Mouse (Mus musculus): ENCODE data around the gene Mxd4. TPM values are rescaled to one million over a fixed set of nuclear protein-coding genes. Genes with fewer than 3 reads are reported as not detected.

Gene Mxd4
- total RNA-seq, 2 experiments from 2014 or later, result 108 to 114 TPM

GRCm38 (mm10) chr5:34198615-34199014 is 11.1 kb upstream of the Mxd4 start:
- DNase-seq (ENCODE audit: low spot score in 2 of 2), result no peak

- DNase-seq (ENCODE audit: low spot score in 2 of 2), result no peak
Measured at GRCm38 (mm10) chr5:34197243-34197642, 9.7 kb upstream of the Mxd4 start.

GRCm38 (mm10) chr5:34196423-34196822 is 8.9 kb upstream of the Mxd4 start:
- no peak for DNase-seq (ENCODE audit: low spot score in 2 of 2)

- no peak for DNase-seq (ENCODE audit: low spot score in 2 of 2)
Measured at GRCm38 (mm10) chr5:34195786-34196185, 8.3 kb upstream of the Mxd4 start.

DNA sequence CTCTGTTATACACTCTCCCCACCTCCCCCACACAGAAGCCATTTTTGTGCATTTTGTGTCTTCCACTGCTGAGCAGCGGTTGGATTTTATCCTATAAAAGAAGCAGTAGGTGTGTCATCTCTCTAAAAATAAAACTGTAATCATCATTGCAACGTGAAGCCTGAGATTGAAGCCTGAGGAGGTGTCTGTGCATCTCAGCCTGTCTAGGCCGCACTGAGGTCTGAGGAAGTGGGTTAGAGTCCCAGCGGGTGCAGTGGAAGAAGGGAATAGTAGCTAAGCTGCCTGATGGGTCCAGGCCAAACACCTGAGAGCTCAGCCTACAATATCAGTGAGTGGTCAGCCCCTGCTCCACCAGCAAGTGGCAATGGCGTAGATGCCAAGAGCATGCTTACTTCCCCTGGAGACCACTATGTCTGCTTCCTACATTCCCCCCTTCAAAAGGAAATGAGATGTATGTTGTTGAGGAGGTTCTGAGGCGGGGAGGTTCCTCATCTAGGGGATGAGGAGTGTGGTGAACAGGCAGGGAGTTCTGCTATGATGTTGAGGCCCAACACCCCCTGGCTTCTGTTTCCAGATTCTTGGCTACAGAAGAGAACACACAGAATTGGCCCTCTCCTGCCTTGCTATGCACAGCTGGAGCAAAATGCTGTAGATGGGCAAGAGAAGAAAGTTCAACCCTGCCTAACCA is 7.6 kb upstream of the Mxd4 start:
- no peak for DNase-seq (ENCODE audit: low spot score in 2 of 2)

DNA sequence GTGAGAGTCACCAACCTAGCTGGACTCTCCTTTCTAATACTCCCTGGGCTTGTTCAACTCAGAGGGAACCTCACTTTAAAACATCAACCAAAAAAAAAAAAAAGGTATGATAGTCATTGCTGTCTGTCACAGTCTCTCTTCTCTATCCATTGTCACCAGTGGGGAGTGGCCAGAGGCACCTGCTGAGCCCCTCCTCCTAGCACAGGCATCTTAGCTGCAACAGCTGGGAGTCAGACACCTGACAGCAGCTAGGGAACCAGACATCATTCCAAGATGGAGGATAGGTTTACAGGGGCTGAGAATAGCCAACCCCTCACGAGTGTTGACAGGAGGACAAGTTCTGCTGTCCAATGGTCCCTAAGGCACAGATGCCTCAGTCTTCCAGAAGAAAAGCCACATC is 6.9 kb upstream of the Mxd4 start:
- DNase-seq (ENCODE audit: low spot score in 2 of 2), result no peak

- DNase-seq (ENCODE audit: low spot score in 2 of 2), result no peak
Measured at GRCm38 (mm10) chr5:34191843-34192242, 4.3 kb upstream of the Mxd4 start.

DNA sequence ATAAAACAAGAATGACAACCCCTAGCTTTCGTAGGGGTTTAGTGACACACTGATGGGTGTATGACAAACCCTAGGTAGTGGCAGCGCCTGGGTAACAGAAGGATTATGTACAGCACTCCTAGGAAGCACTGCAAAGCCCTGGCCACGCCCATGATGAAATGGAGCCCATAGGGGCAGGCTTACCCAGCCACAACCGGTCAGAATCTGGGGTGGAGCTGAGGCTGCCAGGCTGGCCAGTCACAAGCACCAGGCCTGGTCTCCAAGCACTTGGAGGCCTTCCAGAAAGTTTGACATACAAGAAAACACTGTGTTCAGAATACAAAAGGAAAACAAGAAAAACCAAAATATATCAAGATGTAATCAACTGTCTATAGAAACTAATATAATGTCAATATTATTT is 3.5 kb upstream of the Mxd4 start:
- no peak for DNase-seq (ENCODE audit: low spot score in 2 of 2)

GRCm38 (mm10) chr5:34189521-34189920 is 2.0 kb upstream of the Mxd4 start:
- DNase-seq (ENCODE audit: low spot score in 2 of 2), result no peak

GRCm38 (mm10) chr5:34188856-34189255 is 1.3 kb upstream of the Mxd4 start:
- DNase-seq (ENCODE audit: low spot score in 2 of 2), result no peak

- peak; percentile 63 to 71 for DNase-seq (ENCODE audit: low spot score in 2 of 2)
Measured at GRCm38 (mm10) chr5:34186961-34187391, 544 bp downstream of the Mxd4 start.

GRCm38 (mm10) chr5:34186391-34186790 is 1.1 kb downstream of the Mxd4 start:
- peak in 1 of 2 experiments; percentile 23 for DNase-seq (ENCODE audit: low spot score in 2 of 2)

GRCm38 (mm10) chr5:34185791-34186190 is 1.7 kb downstream of the Mxd4 start:
- peak in 1 of 2 experiments; percentile 19 for DNase-seq (ENCODE audit: low spot score in 2 of 2)

DNA sequence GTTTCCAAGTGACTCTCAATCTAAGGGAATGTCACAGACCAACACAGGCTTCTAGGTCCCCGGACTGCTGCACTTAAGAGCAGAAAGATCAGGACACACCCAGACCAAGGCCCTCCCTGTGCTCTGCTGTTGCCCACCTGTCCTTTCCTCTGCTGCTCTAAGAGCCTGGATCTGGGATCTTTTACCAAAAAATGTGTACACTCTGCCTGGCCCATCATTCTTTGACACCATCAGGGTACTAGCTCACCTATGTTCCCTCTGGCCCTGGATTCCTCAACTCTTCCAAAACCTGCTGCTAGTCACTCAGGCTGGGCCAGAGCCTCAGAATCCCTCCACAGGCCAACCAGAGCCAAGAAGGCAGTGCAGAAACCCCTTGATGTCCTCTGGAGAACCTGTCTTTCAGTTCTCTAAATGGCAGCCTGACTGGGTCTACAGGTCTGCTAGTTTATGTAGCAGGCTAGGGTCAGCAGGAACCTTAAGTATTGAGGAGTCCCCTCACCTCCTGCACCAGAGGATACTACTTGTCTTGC is 2.4 kb downstream of the Mxd4 start:
- DNase-seq (ENCODE audit: low spot score in 2 of 2), result peak in 1 of 2 experiments; percentile 19

GRCm38 (mm10) chr5:34183976-34184375 is 3.5 kb downstream of the Mxd4 start:
- DNase-seq (ENCODE audit: low spot score in 2 of 2), result peak in 1 of 2 experiments; percentile 16

DNA sequence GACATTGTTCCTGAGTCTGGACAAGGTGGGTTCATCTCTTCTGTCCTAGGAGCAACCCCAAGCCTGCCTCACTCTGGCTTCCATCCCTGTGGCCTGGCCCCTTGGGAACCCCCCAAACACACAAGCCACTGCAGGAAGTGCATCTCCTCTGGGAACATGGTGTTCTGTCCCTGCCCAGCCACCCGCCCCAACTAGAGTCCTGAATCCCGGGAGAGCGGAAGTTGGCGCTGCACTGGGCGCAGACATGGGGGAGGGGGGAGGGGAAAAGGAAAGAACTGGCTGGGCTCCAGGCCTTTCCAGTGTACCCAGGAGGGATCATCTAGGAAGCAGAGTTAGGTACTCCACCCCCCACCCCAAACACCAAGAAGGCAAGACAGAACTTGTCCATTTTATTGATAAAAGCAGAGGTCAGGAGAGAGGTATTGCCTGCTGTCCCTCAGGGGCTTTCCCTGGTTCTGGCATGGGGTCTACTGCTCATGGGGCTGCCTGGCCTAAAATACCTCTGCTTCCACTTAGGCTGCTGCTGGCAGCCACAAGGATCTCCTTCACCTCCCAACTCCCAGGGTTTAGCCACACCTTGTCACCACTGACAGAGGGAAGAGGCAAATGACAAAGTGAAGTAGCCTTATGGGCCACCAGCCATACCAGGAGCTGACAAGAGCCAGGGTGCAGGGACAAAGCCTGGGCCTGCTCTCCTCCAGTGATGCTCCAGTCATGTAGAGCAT is 4.2 kb downstream of the Mxd4 start:
- DNase-seq (ENCODE audit: low spot score in 2 of 2), result peak; percentile 19 to 48

DNA sequence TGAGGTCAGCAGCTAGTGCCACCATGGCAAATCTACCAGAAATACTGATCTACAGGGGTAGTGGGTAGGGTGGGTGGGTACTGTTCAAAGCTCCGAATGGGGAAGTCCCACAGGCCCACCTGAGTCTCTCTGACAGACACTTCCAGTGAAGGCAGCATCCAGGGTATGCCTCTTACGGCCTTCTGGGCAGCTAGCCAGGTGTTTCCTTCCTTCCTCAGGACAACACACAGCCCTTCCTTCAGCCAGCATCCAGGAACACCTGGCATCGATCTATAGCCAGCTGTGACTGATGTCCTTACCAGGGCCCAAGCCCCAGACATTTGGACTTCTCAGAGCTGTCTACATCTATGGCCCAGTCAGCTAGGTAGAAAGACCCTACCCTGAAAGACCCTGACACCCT is 5.0 kb downstream of the Mxd4 start:
- peak; percentile 7 to 40 for DNase-seq (ENCODE audit: low spot score in 2 of 2)

DNA sequence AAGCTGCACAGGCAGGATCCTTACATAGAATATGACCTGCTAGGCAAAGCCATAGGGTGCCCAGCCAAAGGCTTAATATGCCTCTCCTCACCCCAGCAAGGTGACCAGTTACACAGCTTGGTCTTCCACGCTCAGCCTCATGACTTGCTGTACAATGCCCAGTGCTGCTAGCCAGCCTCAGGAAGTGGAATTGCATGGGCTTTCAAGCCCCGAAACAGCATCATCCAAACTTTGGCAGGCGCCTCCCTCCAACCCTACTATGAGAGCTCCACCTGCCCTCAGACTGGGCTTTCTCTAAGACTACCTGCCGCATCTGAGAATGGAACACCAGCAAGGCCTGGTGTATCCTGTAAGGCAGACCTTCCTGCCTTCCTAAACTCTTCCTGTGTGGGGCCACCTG is 9.7 kb downstream of the Mxd4 start:
- no peak for DNase-seq (ENCODE audit: low spot score in 2 of 2)

DNA sequence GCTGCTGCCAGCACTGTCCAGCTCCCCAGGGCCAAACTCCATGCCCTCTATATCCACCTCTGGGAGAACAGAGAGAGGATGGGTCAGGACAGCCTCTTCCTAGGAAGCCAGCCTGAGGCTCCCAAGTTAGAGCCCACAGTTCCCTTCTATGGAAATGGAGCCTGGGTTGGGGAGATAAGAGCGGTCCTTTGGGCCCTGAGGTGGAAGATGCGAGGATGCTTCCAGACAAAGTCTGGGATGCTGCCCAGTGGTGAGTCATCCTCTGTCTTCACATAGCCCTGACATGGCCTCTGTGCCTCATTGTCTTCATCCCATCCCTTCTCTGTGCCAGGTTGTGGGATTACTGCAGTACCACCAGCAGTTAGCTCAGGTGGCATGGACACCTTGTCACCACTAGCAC is 10.4 kb downstream of the Mxd4 start:
- DNase-seq (ENCODE audit: low spot score in 2 of 2), result peak in 1 of 2 experiments; percentile 4

DNA sequence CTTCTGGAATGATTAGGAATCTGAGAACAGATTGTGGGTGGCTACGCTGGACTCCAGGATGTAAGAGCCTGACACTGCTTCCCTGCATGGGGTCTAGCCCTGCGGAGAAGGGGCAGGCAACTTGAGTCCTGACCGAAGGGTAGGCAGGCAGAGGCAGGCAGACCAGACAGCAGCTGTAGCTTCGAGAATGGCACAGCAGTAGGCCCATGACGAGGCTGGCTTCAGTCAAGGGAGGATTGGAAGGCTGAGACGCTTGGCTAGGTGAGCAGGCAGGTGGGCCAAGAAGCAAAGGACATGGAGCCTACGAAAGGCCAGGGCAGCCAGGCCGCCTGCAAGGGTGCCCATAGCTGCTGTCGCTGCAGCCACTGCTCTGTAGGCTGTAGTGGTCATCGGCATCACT is 10.8 kb downstream of the Mxd4 start:
- no peak for DNase-seq (ENCODE audit: low spot score in 2 of 2)

DNA sequence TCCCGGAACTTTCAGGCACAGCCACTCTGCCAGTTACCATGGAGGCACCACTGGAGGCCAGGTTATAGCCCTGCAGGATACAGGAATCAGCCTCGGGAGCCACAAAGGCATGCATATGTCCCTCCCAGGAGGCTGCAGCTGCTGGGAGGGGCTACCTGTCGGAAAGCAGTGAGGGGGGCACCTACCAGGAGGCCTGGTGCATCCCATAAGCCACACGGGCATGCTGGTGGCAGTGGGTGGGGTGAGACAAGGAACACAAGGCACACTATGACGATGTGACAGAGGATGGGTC is 12.2 kb downstream of the Mxd4 start:
- no peak for DNase-seq (ENCODE audit: low spot score in 2 of 2)

GRCm38 (mm10) chr5:34174550-34175402 is 12.7 kb downstream of the Mxd4 start:
- peak in 1 of 2 experiments; percentile 2 for DNase-seq (ENCODE audit: low spot score in 2 of 2)
